Mouse (Mus musculus) MEL (cell line): ENCODE data around the gene Rgs9. TPM values are rescaled to one million over a fixed set of nuclear protein-coding genes. Genes with fewer than 3 reads are reported as not detected.
A peak's percentile ranks its signal among the peaks of the same experiment; 100 is the strongest.

ENCODE experiments used
- DNase-seq: peaks from one replicate; pipeline ENCODE4 v3.0.0; 2011; ENCODE audit warnings: low read depth, low spot score
- H3K27ac ChIP-seq: 2 replicates; pipeline ENCODE4 v1.5.1; 2012; ENCODE audit warnings: low read depth, mild to moderate bottlenecking, control low read depth, low read length, moderate library complexity; ENCODE audit not compliant: control insufficient read depth
- H3K27me3 ChIP-seq, 2 experiments: fragments of 150-350 bp in 1 of 2; sonication (generic) in 1 of 2; 2 replicates each; pipeline ENCODE4 v1.6.1; 2012; ENCODE audit warnings: low read length in 2 of 2, mild to moderate bottlenecking in 2 of 2, improper control_type of control experiment in 1 of 2, moderate library complexity in 1 of 2; ENCODE audit not compliant: insufficient read depth in 2 of 2, control insufficient read depth in 1 of 2
- H3K36me3 ChIP-seq, 2 experiments: 2 replicates each; pipeline ENCODE4 v1.6.1; 2012 to 2014; ENCODE audit warnings: low read length in 2 of 2, improper control_type of control experiment in 1 of 2, inconsistent platforms in 1 of 2, mild to moderate bottlenecking in 1 of 2; ENCODE audit not compliant: insufficient read depth in 2 of 2, control insufficient read depth in 1 of 2
- H3K4me1 ChIP-seq, 2 experiments: fragments of 150-350 bp in 1 of 2; sonication (generic) in 1 of 2; 2 replicates each; pipeline ENCODE4 v1.6.1; 2012; ENCODE audit warnings: low read length in 2 of 2, improper control_type of control experiment in 1 of 2, mild to moderate bottlenecking in 1 of 2; ENCODE audit not compliant: insufficient read depth in 2 of 2, control insufficient read depth in 1 of 2
- H3K4me3 ChIP-seq, 2 experiments: fragments of 150-350 bp in 1 of 2; sonication (generic) in 1 of 2; 2 replicates each; pipeline ENCODE4 v1.5.1; 2012; ENCODE audit warnings: low read depth in 2 of 2, low read length in 2 of 2, mild to moderate bottlenecking in 2 of 2, moderate library complexity in 2 of 2, control low read depth in 1 of 2, improper control_type of control experiment in 1 of 2; ENCODE audit not compliant: control insufficient read depth in 1 of 2, insufficient read depth in 1 of 2
- H3K79me2 ChIP-seq: 2 replicates; pipeline ENCODE4 v1.6.1; 2012; ENCODE audit warnings: mild to moderate bottlenecking, low read length, moderate library complexity; ENCODE audit not compliant: control insufficient read depth, poor library complexity, insufficient read depth
- H3K9ac ChIP-seq: 2 replicates; pipeline ENCODE4 v1.6.1; 2012; ENCODE audit warnings: low read depth, mild to moderate bottlenecking, control low read depth, low read length, moderate library complexity; ENCODE audit not compliant: control insufficient read depth, poor library complexity, severe bottlenecking
- H3K9me3 ChIP-seq: fragments of 150-350 bp; sonication (generic); replicated peaks from 2 replicates; pipeline ENCODE4 v1.6.1; 2012; ENCODE audit warnings: mild to moderate bottlenecking, low read length, improper control_type of control experiment, moderate library complexity; ENCODE audit not compliant: insufficient read depth
- CHD1 ChIP-seq: IDR thresholded peaks from 2 replicates; pipeline ENCODE4 v1.6.1; 2012; ENCODE audit warnings: low read depth, mild to moderate bottlenecking, inconsistent platforms, low read length, improper control_type of control experiment
- CTCF ChIP-seq, 3 experiments: IDR thresholded peaks in 2 of 3; conservative IDR thresholded peaks in 1 of 3; 2 replicates each; pipeline ENCODE4 v1.5.1; 2011 to 2012; ENCODE audit warnings: low read length in 3 of 3, low read depth in 2 of 3, mild to moderate bottlenecking in 2 of 3, improper control_type of control experiment in 1 of 3, inconsistent platforms in 1 of 3, mixed read lengths in 1 of 3, moderate library complexity in 1 of 3; ENCODE audit not compliant: control insufficient read depth in 1 of 3, insufficient read depth in 1 of 3, poor library complexity in 1 of 3, severe bottlenecking in 1 of 3
- E2F4 ChIP-seq: IDR thresholded peaks from 2 replicates; pipeline ENCODE4 v1.6.1; 2011; ENCODE audit warnings: low read depth, low read length, improper control_type of control experiment, borderline replicate concordance
- ELF1 ChIP-seq: IDR thresholded peaks from 2 replicates; pipeline ENCODE4 v1.6.1; 2014; ENCODE audit warnings: low read depth, mild to moderate bottlenecking, inconsistent platforms, low read length, improper control_type of control experiment, moderate library complexity
- ETS1 ChIP-seq: IDR thresholded peaks from 2 replicates; pipeline ENCODE4 v1.6.1; 2012; ENCODE audit warnings: low read depth, mild to moderate bottlenecking, inconsistent platforms, low read length, improper control_type of control experiment, moderate library complexity
- GABPA ChIP-seq: IDR thresholded peaks from 2 replicates; pipeline ENCODE4 v1.6.1; 2012; ENCODE audit warnings: low read depth, mild to moderate bottlenecking, inconsistent platforms, low read length, improper control_type of control experiment, moderate library complexity
- JUND ChIP-seq: IDR thresholded peaks from 2 replicates; pipeline ENCODE4 v1.6.1; 2011; ENCODE audit warnings: low read depth, mild to moderate bottlenecking, improper control_type of control experiment, low read length
- KAT2A ChIP-seq: conservative IDR thresholded peaks from 2 replicates; pipeline ENCODE4 v1.6.1; 2012; ENCODE audit warnings: low read depth, low read length, improper control_type of control experiment, inconsistent platforms
- MAX ChIP-seq: IDR thresholded peaks from 2 replicates; pipeline ENCODE4 v1.6.1; 2011; ENCODE audit warnings: low read length, improper control_type of control experiment
- MAZ ChIP-seq: IDR thresholded peaks from 2 replicates; pipeline ENCODE4 v1.6.1; 2012; ENCODE audit warnings: low read depth, mild to moderate bottlenecking, inconsistent platforms, low read length, improper control_type of control experiment
- MEF2A ChIP-seq: IDR thresholded peaks from 2 replicates; pipeline ENCODE4 v1.6.1; 2014; ENCODE audit warnings: low read depth, mild to moderate bottlenecking, inconsistent platforms, low read length, improper control_type of control experiment; ENCODE audit not compliant: poor library complexity, insufficient replicate concordance, severe bottlenecking; ENCODE audit errors: extremely low read depth
- MXI1 ChIP-seq: IDR thresholded peaks from 2 replicates; pipeline ENCODE4 v1.6.1; 2011; ENCODE audit warnings: mild to moderate bottlenecking, low read depth, low read length, improper control_type of control experiment
- MYC ChIP-seq: IDR thresholded peaks from 2 replicates; pipeline ENCODE4 v1.6.1; 2011; ENCODE audit warnings: low read depth, mild to moderate bottlenecking, low read length, improper control_type of control experiment, moderate library complexity
- NELFE ChIP-seq: IDR thresholded peaks from 2 replicates; pipeline ENCODE4 v1.6.1; 2011; ENCODE audit warnings: low read depth, low read length, improper control_type of control experiment
- POLR2A ChIP-seq, 2 experiments: IDR thresholded peaks; 2 replicates each; pipeline ENCODE4 v1.6.1; 2011 to 2012; ENCODE audit warnings: low read length in 2 of 2, mild to moderate bottlenecking in 2 of 2, control low read depth in 1 of 2, improper control_type of control experiment in 1 of 2, low read depth in 1 of 2, moderate library complexity in 1 of 2; ENCODE audit not compliant: control insufficient read depth in 1 of 2, insufficient read depth in 1 of 2, poor library complexity in 1 of 2
- RAD21 ChIP-seq: IDR thresholded peaks from 2 replicates; pipeline ENCODE4 v1.6.1; 2011; ENCODE audit warnings: mild to moderate bottlenecking, low read depth, low read length, improper control_type of control experiment
- RCOR1 ChIP-seq: IDR thresholded peaks from 2 replicates; pipeline ENCODE4 v1.6.1; 2012; ENCODE audit warnings: low read depth, mild to moderate bottlenecking, inconsistent platforms, low read length, improper control_type of control experiment
- SIN3A ChIP-seq: IDR thresholded peaks from 2 replicates; pipeline ENCODE4 v1.6.1; 2012; ENCODE audit warnings: low read length, improper control_type of control experiment, inconsistent platforms
- SMC3 ChIP-seq: IDR thresholded peaks from 2 replicates; pipeline ENCODE4 v1.6.1; 2011; ENCODE audit warnings: low read depth, low read length, improper control_type of control experiment
- TBP ChIP-seq: IDR thresholded peaks from 2 replicates; pipeline ENCODE4 v1.8.0; 2011; ENCODE audit warnings: low read depth, low read length, improper control_type of control experiment
- UBTF ChIP-seq: IDR thresholded peaks from 2 replicates; pipeline ENCODE4 v1.6.1; 2012; ENCODE audit warnings: low read depth, mild to moderate bottlenecking, inconsistent platforms, low read length, improper control_type of control experiment, moderate library complexity, borderline replicate concordance; ENCODE audit not compliant: insufficient read depth
- ZC3H11A ChIP-seq: IDR thresholded peaks from 2 replicates; pipeline ENCODE4 v1.6.1; 2012; ENCODE audit warnings: low read depth, mild to moderate bottlenecking, inconsistent platforms, low read length, improper control_type of control experiment
- polyA plus RNA-seq, 2 experiments: library from polyadenylated mRNA; stranded (reverse) in 1 of 2; unstranded in 1 of 2; fragments of >175 nt in 1 of 2; fragments of >200 nt in 1 of 2; gene quantifications; 2 replicates each; pipeline versions ENCODE4 v1.2.1 to v1.2.4; 2012; ENCODE audit warnings: low replicate concordance in 2 of 2, low read depth in 1 of 2; ENCODE audit not compliant: insufficient read length in 2 of 2, insufficient read depth in 1 of 2, missing spikeins in 1 of 2
- total RNA-seq: library from RNA; depleted of rRNA; stranded (reverse); fragments of 300-350 nt; gene quantifications from 2 replicates; pipeline ENCODE4 v1.2.3, GENCODE M21; 2012

Gene Rgs9
- total and polyA plus RNA-seq, 3 experiments, result not detected

GRCm38 (mm10) chr11:109347242-109347959 is 49.5 kb upstream of the Rgs9 start (continued):
- TF ChIP-seq ETS1, result peak; percentile 82
- no peak for TF ChIP-seq UBTF
- no peak for TF ChIP-seq E2F4
- TF ChIP-seq MEF2A, result no peak
- TF ChIP-seq KAT2A, result no peak
- TF ChIP-seq ELF1, result peak; percentile 38; the same call in 1 of the 2 replicates
- TF ChIP-seq MYC, result no peak
- peak; percentile 14; the same call in 1 of the 2 replicates for TF ChIP-seq TBP
- TF ChIP-seq MAX, result peak; percentile 60
- TF ChIP-seq RAD21, result no peak
- TF ChIP-seq MAZ, result peak; percentile 93
- TF ChIP-seq NELFE, result no peak
- no peak for TF ChIP-seq CHD1
- peak in 1 of 2 experiments; percentile 23; a peak in 1 of 4 replicates for TF ChIP-seq POLR2A (IDR thresholded peaks at IDR 0.05; ENCODE audit: control insufficient read depth in 1 of 2, insufficient read depth in 1 of 2, low read depth in 1 of 2, low read length in 2 of 2, poor library complexity in 1 of 2)
- peak; percentile 78; the same call in 1 of the 2 replicates for TF ChIP-seq SIN3A
- TF ChIP-seq CTCF (IDR thresholded peaks at IDR 0.05 in 2 of 3, conservative IDR thresholded peaks at IDR 0.05 in 1 of 3; ENCODE audit: control insufficient read depth in 1 of 3, insufficient read depth in 1 of 3, low read depth in 2 of 3, low read length in 3 of 3, poor library complexity in 1 of 3, severe bottlenecking in 1 of 3), result no peak
- no peak; the same call in 1 of the 2 replicates for TF ChIP-seq ZC3H11A
- TF ChIP-seq JUND, result no peak
- TF ChIP-seq GABPA, result no peak
- TF ChIP-seq RCOR1, result peak; percentile 72

GRCm38 (mm10) chr11:109343991-109344599 is 46.2 kb upstream of the Rgs9 start:
- H3K4me1 ChIP-seq, result peaks cover 16 to 26% of the 10 kb centered on the region in 2 experiments
- peak; percentile 55 for DNase-seq
- H3K79me2 ChIP-seq, result no peaks in the 10 kb centered on the region
- peaks cover 0 to 19% of the 10 kb centered on the region in 2 experiments; a peak in 2 of 4 replicates for H3K36me3 ChIP-seq
- no peaks in the 10 kb centered on the region for H3K9me3 ChIP-seq
- H3K9ac ChIP-seq, result no peak overlapping the region
- H3K27ac ChIP-seq, result no peak overlapping the region
- H3K27me3 ChIP-seq, result no peaks in the 10 kb centered on the region
- peak; percentile 42; the same call in 1 of the 2 replicates for TF ChIP-seq ZC3H11A
- TF ChIP-seq CTCF (IDR thresholded peaks at IDR 0.05 in 2 of 3, conservative IDR thresholded peaks at IDR 0.05 in 1 of 3; ENCODE audit: control insufficient read depth in 1 of 3, insufficient read depth in 1 of 3, low read depth in 2 of 3, low read length in 3 of 3, poor library complexity in 1 of 3, severe bottlenecking in 1 of 3), result peak in 2 of 3 experiments; percentile 64 to 78; a peak in 5 of 6 replicates
- peak; percentile 73 for TF ChIP-seq SMC3
- no peak for TF ChIP-seq MXI1
- TF ChIP-seq RAD21, result peak; percentile 40
- TF ChIP-seq MAX, result no peak
- no peak overlapping the region for H3K4me3 ChIP-seq
